Mouse (Mus musculus) testis, adult 2 months (tissue): ENCODE data around the gene Ercc5.

ENCODE experiments used
- CTCF ChIP-seq: fragments of 200-500 bp; IDR thresholded peaks from 2 replicates; pipeline ENCODE4 v1.5.1; 2012; ENCODE audit warnings: low read depth, mild to moderate bottlenecking, inconsistent platforms, low read length, moderate library complexity; ENCODE audit not compliant: control insufficient read depth, insufficient read depth, insufficient replicate concordance
- POLR2A ChIP-seq: fragments of 200-500 bp; IDR thresholded peaks from 2 replicates; pipeline ENCODE4 v1.6.1; 2012; ENCODE audit warnings: low read depth, mild to moderate bottlenecking, inconsistent platforms, low read length, moderate library complexity; ENCODE audit not compliant: control insufficient read depth

- TF ChIP-seq CTCF (no peak), POLR2A (no peak)
Observed at GRCm38 (mm10) chr1:44117571-44117970, 30.0 kb upstream of the Ercc5 start.
